Mouse (Mus musculus) adrenal gland, postnatal 36 days (tissue): ENCODE measurements at regions not wholly inside any gene's neighbourhood (a gene's known extent, or its start where the extent isn't known, plus 50 kb on each side); places are given as distances from the start of the nearest gene placed in this dataset.
A peak's percentile ranks its signal among the peaks of the same experiment; 100 is the strongest.

Source experiments
- DNase-seq, 2 experiments: peaks; one replicate each; pipeline ENCODE4 v3.0.0; 2021; ENCODE audit warnings: mixed read lengths in 1 of 2

DNA sequence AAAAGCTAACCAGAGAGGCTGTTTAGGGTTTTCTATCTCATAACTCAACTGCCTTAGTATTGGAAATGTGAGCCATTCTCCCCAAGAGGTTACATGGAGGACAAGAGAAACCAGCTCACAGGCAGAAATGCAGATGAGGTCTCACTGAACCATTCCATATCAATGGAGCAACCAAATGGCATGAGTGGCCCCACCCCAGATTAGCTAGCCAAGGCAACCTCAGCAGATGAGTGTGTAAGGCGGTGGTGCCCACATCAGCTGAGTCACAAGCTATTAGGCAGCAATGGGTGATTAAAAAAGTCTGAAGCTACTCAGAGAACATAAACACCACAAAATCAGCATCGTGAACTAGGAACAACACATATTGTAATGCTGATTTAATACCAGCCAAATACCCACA is 133.2 kb downstream of the Lpin1 start:
- no peak for DNase-seq

DNA sequence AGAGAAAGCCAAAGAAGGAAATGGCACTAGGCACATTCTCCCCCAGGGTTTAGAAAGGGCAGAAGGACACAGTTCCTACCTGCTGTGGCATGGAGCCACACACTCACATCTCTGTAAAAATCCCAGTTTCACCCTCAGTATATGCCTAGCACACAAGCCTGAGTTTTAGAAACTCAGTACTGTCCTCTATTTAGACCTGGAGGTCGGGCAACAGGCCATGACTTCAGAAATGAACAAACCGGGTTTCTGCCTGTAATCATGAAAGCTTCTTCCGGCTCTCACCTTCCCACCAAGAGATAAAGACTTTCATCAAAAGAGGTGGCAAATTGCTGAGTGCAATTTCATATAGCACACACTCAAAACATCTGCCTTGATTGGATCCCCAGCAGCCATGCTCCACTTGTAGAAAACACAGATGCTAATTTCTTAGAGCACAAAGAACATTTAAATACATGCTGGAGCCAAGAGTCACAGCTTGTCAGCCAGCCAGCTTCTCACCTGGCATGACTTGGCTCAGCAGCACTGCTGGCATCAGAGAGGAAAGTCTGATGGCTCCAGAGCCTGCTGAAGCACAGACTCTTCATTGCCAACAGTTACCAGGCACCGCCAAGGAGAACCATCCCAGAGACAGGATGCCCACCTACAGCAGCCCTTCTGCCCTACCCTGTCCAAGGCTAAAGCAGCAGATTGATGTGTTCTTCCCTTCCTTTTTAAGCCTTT is 136.2 kb downstream of the Lpin1 start:
- no peak for DNase-seq

DNA sequence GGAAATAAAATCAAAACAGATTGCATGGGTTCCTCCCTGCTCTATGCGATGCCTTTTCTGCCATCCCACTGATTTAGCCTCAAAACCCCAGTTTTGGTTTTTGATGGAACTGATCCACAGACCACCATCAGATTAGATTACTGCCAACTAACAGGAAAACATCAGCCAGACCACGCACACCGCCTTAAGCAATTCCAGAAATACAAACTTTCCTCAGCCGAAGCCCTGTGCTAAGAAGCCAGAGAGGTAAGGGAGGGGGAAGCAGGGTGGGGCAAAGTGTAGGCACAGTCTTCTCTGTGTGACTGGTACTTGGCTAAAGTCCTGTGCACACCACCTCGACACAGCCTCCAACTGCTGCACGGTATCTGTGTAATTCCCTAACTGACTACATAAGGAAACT is 153.3 kb downstream of the Lpin1 start:
- DNase-seq = no peak

DNA sequence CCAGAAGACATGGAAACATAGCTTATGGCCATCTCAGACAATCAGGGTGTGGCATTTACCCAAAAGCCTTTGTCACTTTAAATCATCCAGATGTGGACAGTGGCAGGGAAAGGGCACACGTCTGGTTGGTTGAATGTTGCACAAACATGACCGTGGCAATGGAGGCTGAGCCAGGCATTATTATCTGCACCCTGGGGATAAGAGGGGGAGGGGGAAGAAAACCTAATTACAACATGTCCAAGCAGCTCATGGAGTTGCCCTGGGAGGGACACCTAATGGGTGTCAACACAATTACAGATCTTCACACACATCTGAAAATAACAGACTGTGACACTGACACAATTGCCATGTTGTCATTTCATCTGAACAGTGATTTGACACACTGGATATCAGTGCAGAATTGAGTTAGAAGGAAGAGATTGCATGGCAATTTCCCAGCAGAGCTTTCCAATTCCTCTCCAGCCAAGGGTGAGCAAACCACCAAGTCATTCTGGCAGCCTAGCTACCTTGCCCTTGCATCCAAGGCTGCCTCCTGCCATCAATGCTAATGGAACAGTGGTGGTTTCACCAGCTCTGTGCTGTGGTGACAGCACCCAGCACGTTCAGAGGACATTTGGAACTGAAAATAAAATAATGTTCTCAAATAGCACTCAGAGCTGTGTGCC is 159.9 kb downstream of the Lpin1 start:
- DNase-seq = peak; percentile 5 to 8

GRCm38 (mm10) chr12:16438717-16439116 is 172.0 kb downstream of the Lpin1 start:
- DNase-seq = no peak

DNA sequence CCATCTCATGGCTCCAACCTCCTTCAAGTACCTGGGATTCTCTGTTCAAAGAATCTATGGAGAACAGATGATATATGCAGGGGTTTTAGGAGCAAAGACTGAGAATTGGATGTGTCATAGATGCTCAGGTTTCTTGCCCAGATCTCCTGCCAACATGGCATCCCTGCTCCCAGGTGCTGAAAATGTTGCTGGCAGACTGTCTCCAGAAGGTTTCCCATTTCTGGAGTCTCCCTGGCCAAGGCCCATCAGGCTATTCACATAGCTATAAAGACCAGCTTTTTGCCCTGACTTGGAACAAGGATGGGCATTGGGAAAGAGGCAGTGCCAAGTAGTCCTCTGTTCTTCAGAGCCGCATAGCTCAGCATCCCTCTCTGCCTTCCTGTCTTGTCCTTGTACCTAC is 173.8 kb downstream of the Lpin1 start:
- DNase-seq = no peak

DNA sequence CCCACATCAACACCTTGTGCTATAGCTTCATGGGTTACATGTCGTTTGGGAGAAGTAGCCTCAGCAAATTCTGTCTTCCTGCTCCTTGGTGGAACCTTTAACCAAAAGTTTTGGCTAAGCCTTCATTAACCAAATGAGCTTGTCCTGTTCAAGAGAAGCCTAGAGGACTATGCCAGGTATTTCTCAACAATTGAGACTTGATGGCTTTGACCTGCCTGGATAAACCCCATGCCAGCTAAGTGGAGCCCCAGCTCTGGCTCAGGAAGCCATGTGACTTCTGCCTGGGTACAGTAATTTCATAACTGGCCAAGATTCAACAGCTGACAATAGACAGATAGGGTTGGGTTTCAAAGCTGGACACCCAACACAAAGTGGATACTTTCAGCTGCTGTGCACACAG is 174.5 kb downstream of the Lpin1 start:
- no peak for DNase-seq

DNA sequence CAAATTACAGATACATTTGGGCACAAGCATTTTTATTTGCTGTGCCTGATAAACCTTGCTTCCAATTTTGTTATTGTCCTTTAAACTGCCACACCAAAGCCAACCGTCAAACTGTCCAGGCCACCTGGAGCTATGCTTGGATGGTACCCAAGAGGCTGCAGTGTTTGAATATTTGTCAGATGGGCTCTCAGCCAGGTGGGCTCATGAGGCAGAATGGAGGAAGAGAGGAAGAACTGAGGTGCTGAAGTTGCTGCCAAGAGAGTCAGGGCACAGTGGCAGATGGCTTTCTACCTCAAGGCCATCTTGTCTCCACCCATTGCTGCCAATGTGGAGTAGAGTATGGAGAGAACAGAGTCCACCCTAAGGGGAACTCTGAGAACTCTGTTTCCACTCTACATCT is 176.0 kb downstream of the Lpin1 start:
- DNase-seq = no peak

- DNase-seq = no peak
Observed at GRCm38 (mm10) chr12:16434225-16434624, 176.5 kb downstream of the Lpin1 start.

- no peak for DNase-seq
Observed at GRCm38 (mm10) chr12:16425980-16426379, 184.8 kb downstream of the Lpin1 start.

DNA sequence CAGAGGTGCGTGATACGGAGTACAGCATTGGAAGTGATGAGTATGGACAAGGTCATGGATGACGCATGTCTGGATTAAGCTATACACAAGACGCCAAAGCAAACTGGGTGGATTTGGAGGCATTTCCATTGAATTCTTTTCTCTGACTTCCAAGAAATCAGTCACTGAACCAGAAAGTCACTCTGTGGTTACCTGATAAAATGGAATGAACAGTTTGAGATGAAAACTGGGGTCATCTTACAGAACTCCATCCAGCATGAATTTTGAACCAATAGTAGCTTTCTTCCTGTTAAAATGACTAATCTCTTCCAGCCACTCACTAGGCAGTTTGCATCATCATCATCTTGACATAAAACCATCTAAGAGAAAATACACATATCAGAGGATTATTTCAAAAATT is 186.2 kb downstream of the Lpin1 start:
- no peak for DNase-seq

DNA sequence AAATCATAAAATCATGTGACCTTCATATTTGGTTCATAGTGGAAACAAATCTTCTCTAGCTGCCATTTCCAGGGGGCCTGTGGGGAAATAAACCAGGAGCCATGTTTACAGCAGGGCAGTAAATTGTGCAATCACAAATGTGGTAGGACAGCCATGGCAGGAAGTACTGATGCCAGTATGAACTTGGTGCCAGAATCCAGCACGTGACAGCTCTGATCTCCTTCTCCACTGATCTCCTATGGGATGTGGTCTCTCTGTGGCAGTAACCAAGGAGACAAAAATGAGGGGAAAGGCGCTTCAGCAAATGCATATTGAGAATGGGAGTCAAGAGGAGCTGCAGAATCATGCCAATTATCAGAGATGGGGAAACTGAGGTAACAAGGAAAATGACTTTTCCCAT is 215.0 kb downstream of the Lpin1 start:
- no peak for DNase-seq

GRCm38 (mm10) chr12:16392851-16393250 is 217.9 kb downstream of the Lpin1 start:
- DNase-seq = no peak

- DNase-seq = no peak
Observed at GRCm38 (mm10) chr12:16391630-16392269, 219.0 kb downstream of the Lpin1 start.

- no peak for DNase-seq
Observed at GRCm38 (mm10) chr12:16391163-16391562, 219.6 kb downstream of the Lpin1 start.

GRCm38 (mm10) chr12:16387035-16387434 is 223.7 kb downstream of the Lpin1 start:
- DNase-seq = no peak

- DNase-seq = no peak
Observed at GRCm38 (mm10) chr12:16384396-16384795, 226.4 kb downstream of the Lpin1 start.

DNA sequence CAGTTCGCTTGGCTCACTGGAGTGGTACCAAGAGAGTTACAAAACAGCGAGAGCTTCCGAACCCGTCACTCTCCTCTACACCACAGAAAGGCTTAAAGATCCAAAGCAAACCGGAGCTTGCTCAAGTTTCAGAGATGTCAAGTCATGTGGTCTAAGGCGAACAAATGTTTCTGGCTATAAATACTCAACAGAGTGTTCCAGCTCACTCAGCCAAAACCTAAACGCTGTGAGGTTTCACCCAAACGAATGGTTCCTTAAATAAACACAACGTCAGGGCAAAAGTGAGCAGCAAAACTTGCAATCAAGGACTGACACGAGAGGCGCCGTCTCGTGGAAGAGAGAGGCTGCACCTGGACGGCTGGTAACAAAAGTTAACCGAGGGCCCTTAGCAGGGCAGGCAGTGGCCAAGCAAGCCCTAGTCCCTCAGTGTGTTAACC is 227.2 kb downstream of the Lpin1 start:
- no peak for DNase-seq

DNA sequence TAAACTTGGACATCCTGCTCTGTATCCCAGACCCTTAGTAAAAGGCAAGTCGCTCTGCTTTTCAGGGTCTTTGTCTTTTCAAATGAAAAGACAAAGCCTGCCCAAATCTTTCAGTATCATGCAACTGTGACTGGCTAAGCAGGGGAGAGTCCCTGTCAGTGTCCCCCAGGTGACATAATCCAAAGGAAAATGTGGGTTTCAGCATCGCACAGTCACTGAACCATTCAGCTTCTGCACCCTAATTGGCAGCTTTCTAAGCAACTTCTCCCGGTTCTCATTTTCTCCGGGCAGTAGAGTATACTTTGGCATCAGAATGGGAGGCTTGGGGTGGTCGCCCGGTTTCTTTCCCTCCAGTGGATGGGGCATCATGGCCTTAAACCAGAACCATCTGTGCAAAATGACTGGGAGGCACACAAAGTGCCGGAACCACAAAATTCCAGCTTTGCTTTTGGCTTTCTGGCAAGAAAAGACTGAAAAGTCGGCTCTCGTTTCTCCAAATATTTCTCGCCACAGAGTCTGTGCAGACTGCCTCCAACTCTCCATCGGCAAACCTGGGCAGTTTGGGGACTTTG is 228.3 kb downstream of the Lpin1 start:
- no peak for DNase-seq

GRCm38 (mm10) chr12:16381026-16381425 is 229.7 kb downstream of the Lpin1 start:
- no peak for DNase-seq

GRCm38 (mm10) chr12:16380346-16380745 is 230.4 kb downstream of the Lpin1 start:
- DNase-seq = no peak

DNA sequence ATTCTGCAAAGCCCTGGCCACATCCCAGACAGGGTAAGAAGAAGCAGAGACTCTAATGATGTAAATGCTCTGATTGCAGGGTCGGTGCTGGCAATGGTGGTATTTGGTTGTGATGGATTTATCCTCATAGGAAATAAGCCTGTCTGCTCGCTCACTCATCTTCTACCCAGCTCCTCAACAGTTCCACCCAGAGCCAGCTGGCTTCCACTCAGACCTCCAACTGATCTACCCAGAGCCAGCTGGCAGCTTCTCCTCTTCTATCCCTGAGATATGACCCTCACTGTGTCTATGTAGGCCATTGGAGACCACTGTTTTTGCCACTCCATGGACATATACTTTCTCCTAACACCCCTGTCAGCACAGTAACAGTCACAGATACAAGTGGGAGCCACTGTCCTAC is 231.4 kb downstream of the Lpin1 start:
- DNase-seq = no peak

- no peak for DNase-seq
Observed at GRCm38 (mm10) chr12:16378501-16378900, 232.3 kb downstream of the Lpin1 start.
